Mouse (Mus musculus) layer of hippocampus, postnatal 25 days (tissue): ENCODE results near the gene Gm11127. TPM values are rescaled to one million over a fixed set of nuclear protein-coding genes. Genes with fewer than 3 reads are reported as not detected.
"Not testable (repeated sequence)": the region's sequence is repeated elsewhere in the genome, so short reads cannot be mapped to it uniquely, and the experiment has no call there.

Source experiments
- DNase-seq, 2 experiments: peaks; one replicate each; pipeline ENCODE4 v3.0.0; 2022; ENCODE audit warnings: mixed read lengths in 2 of 2, low spot score in 1 of 2; ENCODE audit errors: extremely low spot score in 1 of 2
- total RNA-seq, 2 experiments: library from RNA; stranded (reverse); gene quantifications; 2 replicates each; pipeline ENCODE4 v1.2.3; 2021

The Gm11127 gene
- total RNA-seq, 2 experiments from 2014 or later: 1.1 to 1.2 TPM

GRCm38 (mm10) chr17:36032351-36032875, 25.8 kb downstream of the Gm11127 start, which contains the start of gene H2-T23:
Gene H2-T23 (minus strand): TSS chr17:36032855.
- peak in 1 of 2 experiments; percentile 10 for DNase-seq

GRCm38 (mm10) chr17:36031583-36032331, 26.4 kb downstream of the Gm11127 start:
- peak; percentile 17 to 34 for DNase-seq

GRCm38 (mm10) chr17:36030703-36031582, 27.2 kb downstream of the Gm11127 start:
- DNase-seq: not testable (repeated sequence)

GRCm38 (mm10) chr17:36030046-36030702, 28.0 kb downstream of the Gm11127 start:
- DNase-seq: not testable (repeated sequence)

GRCm38 (mm10) chr17:36028879-36029619, 29.1 kb downstream of the Gm11127 start:
- no peak for DNase-seq

GRCm38 (mm10) chr17:36027663-36028062, 30.5 kb downstream of the Gm11127 start:
- DNase-seq: no peak

- DNase-seq: no peak
Observed at GRCm38 (mm10) chr17:36025901-36026300, 32.3 kb downstream of the Gm11127 start.

- DNase-seq: no peak
Observed at GRCm38 (mm10) chr17:36025197-36025596, 33.0 kb downstream of the Gm11127 start.

GRCm38 (mm10) chr17:36023710-36024654, 34.2 kb downstream of the Gm11127 start:
- no peak for DNase-seq

GRCm38 (mm10) chr17:36022922-36023321, 35.2 kb downstream of the Gm11127 start:
- DNase-seq: no peak

- no peak for DNase-seq
Observed at GRCm38 (mm10) chr17:36022098-36022497, 36.1 kb downstream of the Gm11127 start.

- no peak for DNase-seq
Observed at GRCm38 (mm10) chr17:36021309-36021708, 36.9 kb downstream of the Gm11127 start.

GRCm38 (mm10) chr17:36020191-36021073, 37.7 kb downstream of the Gm11127 start, which contains the start of gene H2-T24:
Gene H2-T24 (minus strand): TSS chr17:36020560.
- DNase-seq: no peak

- DNase-seq: no peak
Observed at GRCm38 (mm10) chr17:36019519-36019918, 38.7 kb downstream of the Gm11127 start.

- no peak for DNase-seq
Observed at GRCm38 (mm10) chr17:36018979-36019378, 39.2 kb downstream of the Gm11127 start.

- no peak for DNase-seq
Observed at GRCm38 (mm10) chr17:36017046-36017445, 41.1 kb downstream of the Gm11127 start.

- DNase-seq: no peak
Observed at GRCm38 (mm10) chr17:36014977-36015376, 43.2 kb downstream of the Gm11127 start.
